Mouse (Mus musculus) small intestine, adult 2 months (tissue): ENCODE measurements at regions not wholly inside any gene's neighbourhood (a gene's known extent, or its start where the extent isn't known, plus 50 kb on each side); places are given as distances from the start of the nearest gene placed in this dataset.

Source experiments
- CTCF ChIP-seq: fragments of 200-500 bp; IDR thresholded peaks from 2 replicates; pipeline ENCODE4 v1.5.1; 2012; ENCODE audit warnings: low read depth, mild to moderate bottlenecking, control low read depth, inconsistent platforms, low read length, moderate library complexity, mixed read lengths; ENCODE audit not compliant: insufficient replicate concordance, insufficient read length; ENCODE audit errors: extremely low read depth
- POLR2A ChIP-seq: fragments of 200-500 bp; IDR thresholded peaks from 2 replicates; pipeline ENCODE4 v1.6.1; 2012; ENCODE audit warnings: low read depth, mild to moderate bottlenecking, control low read depth, inconsistent platforms, low read length, moderate library complexity

DNA sequence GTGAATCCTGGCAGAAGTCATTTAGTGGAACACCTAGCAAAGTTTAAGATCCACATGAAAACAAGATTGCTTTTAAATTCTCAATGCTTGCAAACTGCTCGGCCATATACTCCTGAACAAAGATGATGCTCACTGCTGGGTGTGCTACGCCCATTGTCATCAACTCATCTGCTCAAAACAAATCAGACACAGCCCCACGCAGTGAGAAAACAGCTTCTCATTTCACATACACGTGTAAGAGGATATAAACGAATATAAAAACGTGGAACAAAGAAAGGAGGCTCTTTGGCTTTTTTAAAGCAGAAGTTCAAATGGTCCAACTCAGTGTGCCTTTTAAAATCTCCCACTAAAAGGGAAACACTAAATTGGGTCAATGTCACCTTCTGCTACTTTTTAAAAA is 151.5 kb upstream of the Aco1 start:
- TF ChIP-seq CTCF (no peak), POLR2A (no peak)
